Mouse (Mus musculus) kidney, adult 2 months (tissue): Measurements from ENCODE around the gene Tlr2. TPM values are rescaled to one million over a fixed set of nuclear protein-coding genes. Genes with fewer than 3 reads are reported as not detected.
"Not testable (repeated sequence)": the region's sequence is repeated elsewhere in the genome, so short reads cannot be mapped to it uniquely, and the experiment has no call there.

Experiments used
- DNase-seq: peaks from one replicate; pipeline ENCODE4 v3.0.0; 2021
- H3K27ac ChIP-seq: fragments of 200-500 bp; 2 replicates; pipeline ENCODE4 v1.5.1; 2012; ENCODE audit warnings: low read depth, low read length, control low read depth, inconsistent platforms; ENCODE audit not compliant: insufficient read depth
- H3K27me3 ChIP-seq: fragments of 200-500 bp; replicated peaks from 2 replicates; pipeline ENCODE4 v1.6.1; 2012; ENCODE audit warnings: mild to moderate bottlenecking, moderate library complexity, low read length, inconsistent platforms; ENCODE audit not compliant: control insufficient read depth, insufficient read depth
- H3K36me3 ChIP-seq: fragments of 200-500 bp; 2 replicates; pipeline ENCODE4 v1.6.1; 2012; ENCODE audit warnings: mild to moderate bottlenecking, moderate library complexity, low read length, inconsistent platforms; ENCODE audit not compliant: control insufficient read depth, insufficient read depth
- H3K4me1 ChIP-seq: fragments of 200-500 bp; 2 replicates; pipeline ENCODE4 v1.6.1; 2011; ENCODE audit warnings: low read length; ENCODE audit not compliant: control insufficient read depth, insufficient read depth
- H3K4me3 ChIP-seq: fragments of 200-500 bp; 2 replicates; pipeline ENCODE4 v1.5.1; 2011; ENCODE audit warnings: mild to moderate bottlenecking, low read depth, low read length, control low read depth; ENCODE audit not compliant: insufficient read depth
- CTCF ChIP-seq: fragments of 200-500 bp; conservative IDR thresholded peaks from 2 replicates; pipeline ENCODE4 v1.5.1; 2011; ENCODE audit warnings: low read depth, mild to moderate bottlenecking, control low read depth, low read length, moderate library complexity, mixed read lengths; ENCODE audit not compliant: insufficient read depth, insufficient read length
- POLR2A ChIP-seq: fragments of 200-500 bp; IDR thresholded peaks from one replicate; pipeline ENCODE4 v1.6.1; 2011; ENCODE audit warnings: low read depth, low read length, control low read depth
- WGBS: fragments of 180-500 bp; shearing (Covaris S2); methylation state at CpG from one replicate; pipeline ENCODE4 v1.1.7; 2018; 5-methylcytosine and 5-hydroxymethylcytosine counted together
- polyA plus RNA-seq: library from polyadenylated mRNA; depleted of rRNA; stranded (reverse); fragments of >200 nt; gene quantifications from 2 replicates; pipeline ENCODE4 v1.2.3, GENCODE M21; 2012

The Tlr2 gene
- polyA plus RNA-seq, 1 experiment, result 1.9 TPM

GRCm38 (mm10) chr3:83869776-83870175 is 28.2 kb upstream of the Tlr2 start:
- H3K27me3 ChIP-seq, result no peaks in the 10 kb centered on the region
- 98% methylated on average over 2 of the region's 2 CpGs for WGBS
- H3K27ac ChIP-seq, result no peak overlapping the region
- no peak for TF ChIP-seq POLR2A
- no peak for TF ChIP-seq CTCF
- no peaks in the 10 kb centered on the region for H3K36me3 ChIP-seq
- H3K4me1 ChIP-seq, result no peaks in the 10 kb centered on the region
- DNase-seq, result no peak
- H3K4me3 ChIP-seq, result no peak overlapping the region

GRCm38 (mm10) chr3:83867026-83867425 is 25.5 kb upstream of the Tlr2 start:
- not testable (repeated sequence) for H3K27ac ChIP-seq, H3K36me3 ChIP-seq, H3K27me3 ChIP-seq, H3K4me1 ChIP-seq, DNase-seq, H3K4me3 ChIP-seq

GRCm38 (mm10) chr3:83865216-83865615 is 23.6 kb upstream of the Tlr2 start:
- 86% methylated on average over 2 of the region's 2 CpGs for WGBS
- H3K27ac ChIP-seq, result no peak overlapping the region
- H3K4me1 ChIP-seq, result no peaks in the 10 kb centered on the region
- no peak for DNase-seq
- TF ChIP-seq CTCF (no peak), POLR2A (no peak)
- no peak overlapping the region for H3K4me3 ChIP-seq
- H3K27me3 ChIP-seq, result no peaks in the 10 kb centered on the region
- no peaks in the 10 kb centered on the region for H3K36me3 ChIP-seq

GRCm38 (mm10) chr3:83864064-83864548 is 22.5 kb upstream of the Tlr2 start:
- TF ChIP-seq CTCF, result no peak
- no peak for DNase-seq
- H3K36me3 ChIP-seq, result no peaks in the 10 kb centered on the region
- no peaks in the 10 kb centered on the region for H3K27me3 ChIP-seq
- no peaks in the 10 kb centered on the region for H3K4me1 ChIP-seq
- no peak overlapping the region for H3K4me3 ChIP-seq
- H3K27ac ChIP-seq, result no peak overlapping the region
- 88% methylated on average over 9 of the region's 9 CpGs for WGBS

- Histone ChIP-seq H3K27me3 (no peaks in the 10 kb centered on the region), H3K4me1 (no peaks in the 10 kb centered on the region), H3K27ac (peak overlapping the region; percentile 75), H3K36me3 (no peaks in the 10 kb centered on the region), H3K4me3 (no peak overlapping the region)
- TF ChIP-seq POLR2A, result no peak
- TF ChIP-seq CTCF, result no peak
- WGBS, result 14% methylated on average over 1 of the region's 1 CpGs
- DNase-seq, result peak; percentile 76
Measured at GRCm38 (mm10) chr3:83862956-83863355, 21.4 kb upstream of the Tlr2 start.

GRCm38 (mm10) chr3:83859595-83859994 is 18.0 kb upstream of the Tlr2 start:
- 85% methylated on average over 7 of the region's 7 CpGs for WGBS
- Histone ChIP-seq H3K36me3 (no peaks in the 10 kb centered on the region), H3K4me1 (no peaks in the 10 kb centered on the region), H3K27me3 (no peaks in the 10 kb centered on the region), H3K4me3 (no peak overlapping the region), H3K27ac (no peak overlapping the region)
- no peak for DNase-seq
- TF ChIP-seq CTCF, result no peak
- TF ChIP-seq POLR2A, result no peak

GRCm38 (mm10) chr3:83859071-83859470 is 17.5 kb upstream of the Tlr2 start:
- no peaks in the 10 kb centered on the region for H3K27me3 ChIP-seq
- WGBS, result 58% methylated on average over 3 of the region's 3 CpGs
- H3K36me3 ChIP-seq, result no peaks in the 10 kb centered on the region
- TF ChIP-seq POLR2A (no peak), CTCF (no peak)
- no peak overlapping the region for H3K4me3 ChIP-seq
- H3K4me1 ChIP-seq, result no peaks in the 10 kb centered on the region
- DNase-seq, result no peak
- H3K27ac ChIP-seq, result no peak overlapping the region

GRCm38 (mm10) chr3:83857621-83858020 is 16.1 kb upstream of the Tlr2 start:
- Histone ChIP-seq H3K36me3 (no peaks in the 10 kb centered on the region), H3K27ac (no peak overlapping the region), H3K4me3 (no peak overlapping the region), H3K27me3 (no peaks in the 10 kb centered on the region), H3K4me1 (no peaks in the 10 kb centered on the region)
- DNase-seq, result no peak
- WGBS, result 89% methylated on average over 13 of the region's 13 CpGs
- TF ChIP-seq POLR2A, result no peak
